Comparison of ENCODE assay signal across 10 mouse cellular contexts in genomic region chr11:75046638-75047037, GRCm38 (mm10).
DNase-seq lines count a peak whose midpoint lies in the region; ATAC-seq and TF ChIP-seq lines count a peak whose summit lies in the region.
"Had no signal": no experiment of that assay in that cellular context is flagged by ENCODE, and none has a peak within 500 bp of the region (broad histone marks: within the 10 kb centered on the region; RNA-seq: fewer than 3 reads in every experiment).

No protein-coding gene starts in this region.

- no peaks in the 10 kb centered on the region for H3K27me3 ChIP-seq in heart, embryonic 11.5 days (ENCODE audit: control insufficient read depth, insufficient read depth, low read length)
- no peaks in the 10 kb centered on the region for H3K27me3 ChIP-seq in kidney, postnatal 0 days (ENCODE audit: insufficient read depth, low read length)
- H3K27me3 ChIP-seq in embryonic facial prominence, embryonic 14.5 days (replicated peaks; ENCODE audit: control insufficient read depth, insufficient read depth, low read length) = no peaks in the 10 kb centered on the region
- no peaks in the 10 kb centered on the region for H3K27me3 ChIP-seq in limb, embryonic 14.5 days (ENCODE audit: control insufficient read depth, insufficient read depth, low read length)
- H3K27me3 ChIP-seq: midbrain, embryonic 15.5 days had no signal

- H3K9me3 ChIP-seq in heart, embryonic 11.5 days (replicated peaks; ENCODE audit: control insufficient read depth, low read length) = no peaks in the 10 kb centered on the region
- no peaks in the 10 kb centered on the region for H3K9me3 ChIP-seq in kidney, postnatal 0 days (replicated peaks; ENCODE audit: low read length)
- H3K9me3 ChIP-seq in embryonic facial prominence, embryonic 14.5 days (ENCODE audit: control insufficient read depth, low read length) = no peaks in the 10 kb centered on the region
- no peaks in the 10 kb centered on the region for H3K9me3 ChIP-seq in limb, embryonic 14.5 days (ENCODE audit: control insufficient read depth, low read length)
- H3K9me3 ChIP-seq: forebrain, embryonic 10.5 days; midbrain, embryonic 15.5 days had no signal

- peak overlapping the region; percentile 62 for H3K27ac ChIP-seq in heart, embryonic 11.5 days (ENCODE audit: low read depth, low read length)
- H3K27ac ChIP-seq in kidney, postnatal 0 days = peak overlapping the region; percentile 90
- H3K27ac ChIP-seq in embryonic facial prominence, embryonic 14.5 days (replicated peaks; ENCODE audit: low read depth, low read length) = peak overlapping the region; percentile 56
- H3K27ac ChIP-seq in limb, embryonic 14.5 days (replicated peaks; ENCODE audit: low read depth, low read length) = peak overlapping the region; percentile 67
- H3K27ac ChIP-seq: forebrain, embryonic 10.5 days; midbrain, embryonic 15.5 days had no signal

- peak overlapping the region; percentile 12; the same call in 1 of the 2 replicates for H3K9ac ChIP-seq in heart, embryonic 11.5 days (ENCODE audit: low read depth, low read length)
- no peak overlapping the region for H3K9ac ChIP-seq in kidney, postnatal 0 days (ENCODE audit: low read depth, low read length)
- no peak overlapping the region for H3K9ac ChIP-seq in embryonic facial prominence, embryonic 14.5 days (ENCODE audit: low read depth, low read length)
- H3K9ac ChIP-seq in limb, embryonic 14.5 days (ENCODE audit: low read depth, low read length, severe bottlenecking) = no peak overlapping the region
- H3K9ac ChIP-seq: midbrain, embryonic 15.5 days had no signal

- 72% methylated on average over 3 of the region's 3 CpGs for WGBS in heart, embryonic 11.5 days (ENCODE audit: insufficient replicate concordance)
- 53% methylated on average over 3 of the region's 3 CpGs for WGBS in kidney, postnatal 0 days
- 58% methylated on average over 3 of the region's 3 CpGs for WGBS in embryonic facial prominence, embryonic 14.5 days
- WGBS in limb, embryonic 14.5 days = 44% methylated on average over 3 of the region's 3 CpGs

- TF ChIP-seq CTCF in kidney, postnatal 0 days (IDR thresholded peaks at IDR 0.05; ENCODE audit: low read depth) = no peak

- no peaks in the 10 kb centered on the region; the same call in 1 of the 2 replicates for H3K36me3 ChIP-seq in heart, embryonic 11.5 days (ENCODE audit: control insufficient read depth, insufficient read depth, low read length)
- 0 out of 2 replicates have a peak, but pooled peaks cover 2% of the 10 kb centered on the region for H3K36me3 ChIP-seq in kidney, postnatal 0 days (ENCODE audit: insufficient read depth, low read length)
- peaks cover 8% of the 10 kb centered on the region; the same call in 1 of the 2 replicates for H3K36me3 ChIP-seq in embryonic facial prominence, embryonic 14.5 days (ENCODE audit: control insufficient read depth, insufficient read depth, low read length)
- peaks cover 9% of the 10 kb centered on the region for H3K36me3 ChIP-seq in limb, embryonic 14.5 days (ENCODE audit: control insufficient read depth, insufficient read depth, low read length)
- H3K36me3 ChIP-seq: midbrain, embryonic 15.5 days had no signal

- TF ChIP-seq POLR2A in limb, embryonic 14.5 days (IDR thresholded peaks at IDR 0.05; ENCODE audit: borderline replicate concordance, extremely low read depth, insufficient read depth, insufficient read length) = no peak

- DNase-seq in heart, adult 9 months (ENCODE audit: low spot score in 2 of 2) = no peak
- peak; percentile 61 for DNase-seq in kidney, postnatal 0 days (ENCODE audit: low spot score)
- DNase-seq in kidney, adult 8-10 months = no peak
- no peak for DNase-seq in embryonic facial prominence, embryonic 14.5 days (ENCODE audit: low spot score)
- peak; percentile 41 for DNase-seq in limb, embryonic 14.5 days (ENCODE audit: low spot score)
- DNase-seq in right cerebral cortex, postnatal 36 days (ENCODE audit: low spot score in 2 of 2) = no peak

- peaks cover 20% of the 10 kb centered on the region for H3K4me1 ChIP-seq in heart, embryonic 11.5 days (ENCODE audit: control insufficient read depth, insufficient read depth, low read length)
- peaks cover 49% of the 10 kb centered on the region for H3K4me1 ChIP-seq in kidney, postnatal 0 days (replicated peaks; ENCODE audit: insufficient read depth, low read length)
- peaks cover 48% of the 10 kb centered on the region for H3K4me1 ChIP-seq in embryonic facial prominence, embryonic 14.5 days (ENCODE audit: control insufficient read depth, insufficient read depth, low read length)
- peaks cover 62% of the 10 kb centered on the region for H3K4me1 ChIP-seq in limb, embryonic 14.5 days (ENCODE audit: control insufficient read depth, insufficient read depth, low read length)
- H3K4me1 ChIP-seq: midbrain, embryonic 15.5 days had no signal

- H3K4me2 ChIP-seq in heart, embryonic 11.5 days = no peak overlapping the region
- H3K4me2 ChIP-seq in kidney, postnatal 0 days (ENCODE audit: low read length) = no peak overlapping the region
- H3K4me2 ChIP-seq in embryonic facial prominence, embryonic 14.5 days (ENCODE audit: low read depth, low read length) = no peak overlapping the region
- no peak overlapping the region for H3K4me2 ChIP-seq in limb, embryonic 14.5 days (replicated peaks; ENCODE audit: low read depth, low read length, severe bottlenecking)
- H3K4me2 ChIP-seq: midbrain, embryonic 15.5 days had no signal

- H3K4me3 ChIP-seq in heart, embryonic 11.5 days (ENCODE audit: low read depth, low read length) = no peak overlapping the region
- no peak overlapping the region for H3K4me3 ChIP-seq in kidney, postnatal 0 days (replicated peaks; ENCODE audit: low read depth, low read length)
- H3K4me3 ChIP-seq in embryonic facial prominence, embryonic 14.5 days (ENCODE audit: low read depth, low read length) = no peak overlapping the region
- H3K4me3 ChIP-seq in limb, embryonic 14.5 days (replicated peaks; ENCODE audit: low read length) = no peak overlapping the region
- H3K4me3 ChIP-seq: forebrain, embryonic 10.5 days; midbrain, embryonic 15.5 days had no signal

- ATAC-seq in heart, embryonic 11.5 days (replicated peaks; ENCODE audit: insufficient number of reproducible peaks, low FRiP score, low TSS enrichment) = no peak
- no peak for ATAC-seq in kidney, postnatal 0 days (replicated peaks; ENCODE audit: low FRiP score, low read depth)
- no peak for ATAC-seq in embryonic facial prominence, embryonic 14.5 days (ENCODE audit: low read depth)
- no peak for ATAC-seq in limb, embryonic 14.5 days (ENCODE audit: low FRiP score, low read depth)
- ATAC-seq in monocyte, adult 5-6 weeks (replicated peaks; ENCODE audit: insufficient number of reproducible peaks, low FRiP score, low TSS enrichment, poor library complexity, severe bottlenecking) = no peak
- ATAC-seq: midbrain, embryonic 15.5 days had no signal

Comparison
In these comparisons a context has a peak if more than half of its experiments do, and no peak if none do; other contexts are left out.
1. DNase-seq: peak in kidney, postnatal 0 days (single experiment) and limb, embryonic 14.5 days (single experiment); none in heart, adult 9 months (0 of 2), kidney, adult 8-10 months (0 of 2), embryonic facial prominence, embryonic 14.5 days (single experiment) and right cerebral cortex, postnatal 36 days (0 of 2).
2. Peak in every context shown above with its lines, with median percentiles within 50 percentile points of each other: H3K27ac ChIP-seq.